Mouse (Mus musculus) spleen, postnatal 10 days (tissue): ENCODE data around the gene Ankub1.

Experiments used
- DNase-seq, 2 experiments: peaks; one replicate each; pipeline ENCODE4 v3.0.0; 2021 to 2022; ENCODE audit warnings: low spot score in 2 of 2

The Ankub1 gene

GRCm38 (mm10) chr3:57692719-57693118, at the start of gene Ankub1:
Gene Ankub1, minus strand, starts transcription at chr3:57692799.
- DNase-seq: no peak

GRCm38 (mm10) chr3:57739830-57740229, 47.2 kb upstream of the Ankub1 start:
- no peak for DNase-seq

GRCm38 (mm10) chr3:57736419-57737095, 44.0 kb upstream of the Ankub1 start:
- DNase-seq: no peak

GRCm38 (mm10) chr3:57735511-57736370, 43.1 kb upstream of the Ankub1 start, which contains the start of gene Rnf13:
Gene Rnf13, plus strand, starts transcription at chr3:57736062.
- DNase-seq: peak; percentile 86 to 93

GRCm38 (mm10) chr3:57732206-57732915, 39.8 kb upstream of the Ankub1 start:
- no peak for DNase-seq

GRCm38 (mm10) chr3:57714151-57714550, 21.6 kb upstream of the Ankub1 start:
- DNase-seq: no peak

- DNase-seq: no peak
Observed at GRCm38 (mm10) chr3:57696779-57697178, 4.2 kb upstream of the Ankub1 start.

GRCm38 (mm10) chr3:57696249-57696648, 3.6 kb upstream of the Ankub1 start:
- no peak for DNase-seq

- no peak for DNase-seq
Observed at GRCm38 (mm10) chr3:57691772-57692171, 827 bp downstream of the Ankub1 start.

- DNase-seq: peak in 1 of 2 experiments; percentile 30
Observed at GRCm38 (mm10) chr3:57677786-57678185, 14.8 kb downstream of the Ankub1 start.

GRCm38 (mm10) chr3:57674075-57674474, 18.5 kb downstream of the Ankub1 start:
- no peak for DNase-seq

- peak; percentile 11 to 45 for DNase-seq
Observed at GRCm38 (mm10) chr3:57673586-57673985, 19.0 kb downstream of the Ankub1 start.

GRCm38 (mm10) chr3:57667054-57667723, 25.4 kb downstream of the Ankub1 start:
- DNase-seq: peak; percentile 12 to 66

- no peak for DNase-seq
Observed at GRCm38 (mm10) chr3:57665880-57666279, 26.7 kb downstream of the Ankub1 start.

GRCm38 (mm10) chr3:57664682-57665081, 27.9 kb downstream of the Ankub1 start:
- no peak for DNase-seq

- DNase-seq: peak in 1 of 2 experiments; percentile 48
Observed at GRCm38 (mm10) chr3:57663731-57664130, 28.9 kb downstream of the Ankub1 start.

GRCm38 (mm10) chr3:57658608-57659007, 34.0 kb downstream of the Ankub1 start:
- DNase-seq: no peak

GRCm38 (mm10) chr3:57653646-57654045, 39.0 kb downstream of the Ankub1 start:
- no peak for DNase-seq

GRCm38 (mm10) chr3:57652485-57652884, 40.1 kb downstream of the Ankub1 start:
- no peak for DNase-seq

GRCm38 (mm10) chr3:57651865-57652259, 40.7 kb downstream of the Ankub1 start:
- DNase-seq: no peak

- peak; percentile 84 to 89 for DNase-seq
Observed at GRCm38 (mm10) chr3:57651231-57651864, 41.3 kb downstream of the Ankub1 start, which contains the start of gene Commd2. Gene Commd2, minus strand, starts transcription at chr3:57651715.
